Mouse (Mus musculus): ENCODE results near the gene Clec3a.

Gene Clec3a

DNA sequence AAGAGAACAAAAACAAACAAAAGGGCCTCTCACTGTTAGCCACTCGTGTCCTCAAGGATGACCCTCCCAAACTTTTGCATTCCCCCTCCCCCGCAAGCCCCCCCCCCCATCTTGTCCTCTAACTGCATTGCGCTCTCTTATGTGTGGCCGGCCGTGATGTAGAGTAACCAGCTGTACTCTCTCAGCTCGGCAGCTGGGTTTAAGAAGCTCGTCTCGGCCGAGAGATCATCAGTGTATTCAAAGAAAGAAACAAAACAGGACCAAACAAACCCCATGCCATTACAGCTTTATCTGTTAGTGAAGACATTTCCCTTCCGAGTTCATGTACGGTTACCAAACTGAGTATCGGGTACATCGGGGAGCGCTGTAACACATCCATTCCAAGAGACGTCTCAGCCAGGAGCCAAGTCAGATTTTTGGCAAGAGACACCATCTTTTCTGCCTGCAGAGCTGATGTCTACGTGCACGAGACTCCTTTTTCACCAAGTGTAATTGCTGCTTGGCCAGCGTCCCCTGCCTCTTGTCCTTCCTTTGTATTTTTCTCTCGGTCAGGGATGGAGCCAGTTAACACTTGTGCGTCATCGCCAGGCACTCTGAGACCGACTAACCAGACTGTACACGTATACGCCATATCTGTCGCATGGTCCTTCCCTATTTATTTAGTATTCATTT, 40.4 kb downstream of the Clec3a start:
- DNase-seq (ENCODE audit: low spot score): peak; percentile 23

DNA sequence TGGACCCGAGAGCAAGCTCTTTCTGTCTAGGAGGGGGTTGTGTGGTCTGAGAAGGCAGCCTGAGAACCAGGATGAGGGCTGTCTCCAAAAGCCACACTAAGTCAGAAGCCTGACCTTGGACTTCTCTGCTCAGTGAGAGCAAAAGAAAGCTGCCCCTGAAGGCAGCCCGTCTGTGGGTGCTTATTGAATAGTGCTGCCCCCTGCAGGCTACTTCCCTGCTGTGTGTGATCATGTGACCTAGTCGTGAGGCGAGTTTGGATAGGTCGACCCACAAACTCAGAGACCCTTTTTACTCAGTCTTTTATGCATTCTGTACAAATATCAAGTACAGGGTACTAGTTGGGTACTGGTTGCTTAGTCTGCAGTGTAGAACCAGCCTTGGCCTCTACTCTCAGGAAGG, 42.7 kb downstream of the Clec3a start:
- peak; percentile 9 for DNase-seq (ENCODE audit: low spot score)

DNA sequence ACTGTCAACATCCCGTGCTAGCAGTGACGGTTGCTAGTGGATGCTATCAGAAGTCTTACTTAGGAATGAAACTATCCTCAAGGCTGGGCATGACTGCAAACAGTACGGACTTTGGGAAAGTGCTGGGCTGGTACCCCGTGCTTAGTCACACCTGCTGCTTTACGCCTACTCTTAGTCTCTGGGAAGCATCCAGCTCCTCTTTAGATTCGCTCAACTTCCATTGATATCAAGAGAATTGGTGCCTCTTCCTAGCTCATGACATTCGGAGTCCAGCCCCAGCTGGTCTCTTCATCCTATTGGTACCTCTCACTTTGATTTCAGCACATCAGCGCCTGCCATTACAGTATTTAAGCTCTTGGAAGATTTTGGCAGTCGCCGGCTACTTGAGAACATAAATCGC, 44.7 kb downstream of the Clec3a start:
- DNase-seq (ENCODE audit: low spot score): no peak

DNA sequence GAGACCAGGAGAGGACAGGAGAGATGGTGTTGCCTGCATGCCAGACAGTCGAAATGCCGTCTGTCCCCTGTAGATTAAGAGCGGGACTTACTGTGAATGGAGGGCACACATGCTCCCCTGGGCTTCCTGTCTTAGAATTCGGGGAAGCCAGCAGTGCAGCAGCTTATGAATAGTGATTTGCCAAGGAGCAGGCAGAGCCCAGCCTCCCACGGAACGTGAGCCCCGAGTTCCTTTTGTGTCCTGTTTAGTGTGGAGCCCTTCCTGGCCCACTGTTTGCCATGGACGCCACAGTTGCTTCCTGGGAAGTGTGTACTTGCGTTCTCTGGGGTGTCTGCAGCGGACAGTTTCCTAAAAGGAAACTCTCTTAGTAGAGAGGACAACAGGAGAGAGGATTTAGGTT, 45.4 kb downstream of the Clec3a start:
- no peak for DNase-seq (ENCODE audit: low spot score)

DNA sequence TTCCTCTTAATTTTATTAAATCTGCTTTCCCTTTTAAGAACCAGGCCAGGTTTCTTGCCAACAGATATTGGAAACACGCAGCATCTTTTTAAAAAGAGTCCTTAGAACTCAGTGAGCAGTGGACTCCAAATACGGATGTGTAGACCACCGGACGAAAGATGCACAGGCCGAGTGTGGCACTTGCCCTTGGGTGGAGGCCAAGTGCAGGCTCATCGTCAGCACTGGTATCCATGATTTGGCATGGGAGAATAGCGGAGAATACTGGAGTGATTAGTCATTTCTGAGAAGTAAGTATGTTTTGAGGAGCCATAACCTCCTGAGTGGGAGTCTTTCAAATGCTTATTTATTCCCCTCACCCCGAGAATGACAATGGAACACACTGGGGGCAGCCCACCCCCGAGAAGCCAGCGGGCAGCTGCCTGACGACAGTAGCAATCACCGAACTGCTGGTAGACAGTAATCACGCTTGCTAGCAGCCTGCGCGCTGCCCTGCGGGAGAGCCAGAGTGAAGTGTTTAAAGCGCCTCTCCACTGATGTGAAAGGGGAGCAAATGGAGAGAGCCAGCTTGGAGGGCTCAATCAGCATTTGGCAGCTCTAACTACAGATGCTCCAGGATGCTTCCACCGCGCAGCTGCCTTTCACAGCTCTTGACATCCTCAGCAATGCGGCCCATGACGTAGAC, 50.8 kb downstream of the Clec3a start:
- DNase-seq (ENCODE audit: low spot score): no peak

DNA sequence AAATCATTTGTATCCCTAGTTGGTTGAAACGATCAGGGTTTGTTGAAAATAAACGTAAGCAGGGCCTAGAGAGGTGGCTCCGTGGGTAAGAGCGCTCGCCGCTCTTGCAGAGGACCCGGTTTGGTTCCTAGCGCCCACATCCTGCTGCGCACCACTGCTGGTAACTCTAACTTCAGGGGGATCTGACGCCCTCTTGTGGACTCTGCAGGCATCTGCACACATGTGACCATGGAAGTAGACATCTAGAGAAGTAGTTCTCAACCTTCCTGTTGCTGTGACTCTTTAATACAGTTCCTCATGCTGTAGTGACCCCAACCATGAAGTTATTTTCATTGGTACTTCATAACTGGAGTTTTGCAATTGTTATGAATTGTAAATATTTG, 51.3 kb downstream of the Clec3a start:
- no peak for DNase-seq (ENCODE audit: low spot score)

DNA sequence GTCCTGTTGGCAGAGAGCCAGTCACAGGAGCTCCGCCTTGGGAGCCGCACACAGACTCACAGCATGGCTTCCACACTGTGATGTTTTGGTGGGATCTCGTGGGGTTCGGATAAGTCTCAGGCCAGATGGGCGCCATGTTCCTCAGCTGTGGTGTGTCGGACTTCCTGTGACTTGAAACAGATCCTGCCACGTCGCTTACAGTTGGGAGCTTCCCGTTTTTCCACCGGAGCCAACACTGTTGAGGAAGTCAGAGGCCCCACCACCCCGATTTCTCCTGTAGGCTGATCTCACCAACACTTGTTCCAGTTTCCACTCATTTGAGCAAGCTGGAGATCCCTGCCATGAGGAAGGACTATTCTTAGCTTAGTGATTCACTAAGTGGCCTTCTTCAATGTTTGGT, 55.7 kb downstream of the Clec3a start:
- DNase-seq (ENCODE audit: low spot score): no peak

Data from lung, postnatal 25 days (tissue).